Mouse (Mus musculus) forebrain, embryonic 11.5 days (tissue): ENCODE results near the gene Tmem63c. TPM values are rescaled to one million over a fixed set of nuclear protein-coding genes. Genes with fewer than 3 reads are reported as not detected.

Experiments used
- ATAC-seq: fragments of 200-750 bp; cut with Nextera tagmentation; replicated peaks from 2 replicates; pipeline ENCODE4 v1.8.0; 2017; ENCODE audit warnings: moderate TSS enrichment; ENCODE audit not compliant: low FRiP score
- DNase-seq: peaks from one replicate; pipeline ENCODE4 v3.0.0-alpha.2; 2017; ENCODE audit warnings: low spot score
- H3K27ac ChIP-seq: fragments of 300-500 bp; sonication (generic); 2 replicates; pipeline ENCODE4 v1.5.1; 2014; ENCODE audit warnings: low read depth, low read length
- H3K27me3 ChIP-seq: fragments of 300-500 bp; sonication (generic); 2 replicates; pipeline ENCODE4 v1.6.1; 2014; ENCODE audit warnings: mild to moderate bottlenecking, low read length, mixed read lengths; ENCODE audit not compliant: control insufficient read depth, insufficient read depth
- H3K36me3 ChIP-seq: fragments of 300-500 bp; sonication (generic); 2 replicates; pipeline ENCODE4 v1.6.1; 2014; ENCODE audit warnings: mild to moderate bottlenecking, low read length, moderate library complexity, mixed read lengths; ENCODE audit not compliant: control insufficient read depth, insufficient read depth
- H3K4me1 ChIP-seq: fragments of 300-500 bp; sonication (generic); replicated peaks from 2 replicates; pipeline ENCODE4 v1.6.1; 2014; ENCODE audit warnings: low read length, mixed read lengths; ENCODE audit not compliant: control insufficient read depth, insufficient read depth
- H3K4me2 ChIP-seq: fragments of 300-500 bp; sonication (generic); 2 replicates; pipeline ENCODE4 v1.6.1; 2014; ENCODE audit warnings: low read depth, mild to moderate bottlenecking, low read length, moderate library complexity, mixed read lengths; ENCODE audit not compliant: severe bottlenecking
- H3K4me3 ChIP-seq: fragments of 300-500 bp; sonication (generic); 2 replicates; pipeline ENCODE4 v1.5.1; 2014; ENCODE audit warnings: low read depth, low read length
- H3K9ac ChIP-seq: fragments of 300-500 bp; sonication (generic); 2 replicates; pipeline ENCODE4 v1.6.1; 2014; ENCODE audit warnings: low read length
- H3K9me3 ChIP-seq: fragments of 300-500 bp; sonication (generic); 2 replicates; pipeline ENCODE4 v1.6.1; 2016; ENCODE audit warnings: low read length, mixed read lengths; ENCODE audit not compliant: control insufficient read depth
- WGBS: fragments of 180-500 bp; shearing (Covaris S2); extraction: QIAGEN DNeasy Blood & Tissue Kit; methylation state at CpG from one replicate; pipeline ENCODE4 v1.1.7; 2014; 5-methylcytosine and 5-hydroxymethylcytosine counted together
- polyA plus RNA-seq: library from polyadenylated mRNA; unstranded; fragments of >200 nt; fragmentation: Nextera tagmentation; extraction: Ambion mirVana; gene quantifications from 2 replicates; pipeline ENCODE4 v1.2.1, GENCODE M21; 2014

Gene Tmem63c
- polyA plus RNA-seq, 1 experiment from 2014 or later, result 0.32 TPM

GRCm38 (mm10) chr12:86994776-86995175 is 26.4 kb upstream of the Tmem63c start:
- no peak for ATAC-seq
- no peak overlapping the region for H3K4me2 ChIP-seq

GRCm38 (mm10) chr12:86995931-86996330 is 25.2 kb upstream of the Tmem63c start:
- no peak overlapping the region for H3K9ac ChIP-seq
- 79% methylated on average over 6 of the region's 6 CpGs for WGBS
- H3K27ac ChIP-seq, result no peak overlapping the region
- no peak overlapping the region for H3K4me2 ChIP-seq
- H3K4me1 ChIP-seq, result 0 out of 2 replicates have a peak, but pooled peaks cover 4% of the 10 kb centered on the region
- H3K9me3 ChIP-seq, result no peaks in the 10 kb centered on the region
- H3K36me3 ChIP-seq, result no peaks in the 10 kb centered on the region
- no peak overlapping the region for H3K4me3 ChIP-seq
- ATAC-seq (no peak), DNase-seq (no peak)
- peaks cover 6% of the 10 kb centered on the region; the same call in 1 of the 2 replicates for H3K27me3 ChIP-seq

More at GRCm38 (mm10) chr12:86994776-86995175, 26.4 kb upstream of the Tmem63c start:
- Histone ChIP-seq H3K27ac (no peak overlapping the region), H3K4me1 (peaks cover 7% of the 10 kb centered on the region; the same call in 1 of the 2 replicates), H3K4me3 (no peak overlapping the region), H3K9me3 (no peaks in the 10 kb centered on the region), H3K9ac (no peak overlapping the region), H3K36me3 (no peaks in the 10 kb centered on the region), H3K27me3 (peaks cover 17% of the 10 kb centered on the region)
- WGBS, result 57% methylated on average over 3 of the region's 3 CpGs
- DNase-seq, result no peak

- Histone ChIP-seq H3K4me1 (no peaks in the 10 kb centered on the region), H3K9me3 (no peaks in the 10 kb centered on the region), H3K36me3 (no peaks in the 10 kb centered on the region), H3K27ac (no peak overlapping the region), H3K4me2 (no peak overlapping the region), H3K27me3 (no peaks in the 10 kb centered on the region), H3K9ac (no peak overlapping the region), H3K4me3 (no peak overlapping the region)
- DNase-seq (peak; percentile 30), ATAC-seq (no peak)
- WGBS, result 89% methylated on average over 4 of the region's 4 CpGs
Observed at GRCm38 (mm10) chr12:86998699-86999098, 22.4 kb upstream of the Tmem63c start.

- 76% methylated on average over 10 of the region's 10 CpGs for WGBS
- no peak overlapping the region for H3K4me3 ChIP-seq
- DNase-seq, result peak; percentile 42
- H3K9ac ChIP-seq, result no peak overlapping the region
- no peak overlapping the region for H3K27ac ChIP-seq
- H3K4me1 ChIP-seq, result no peaks in the 10 kb centered on the region
- H3K36me3 ChIP-seq, result no peaks in the 10 kb centered on the region
- H3K4me2 ChIP-seq, result no peak overlapping the region
- no peak for ATAC-seq
- H3K27me3 ChIP-seq, result no peaks in the 10 kb centered on the region
- H3K9me3 ChIP-seq, result no peaks in the 10 kb centered on the region
Observed at GRCm38 (mm10) chr12:86999283-86999820, 21.8 kb upstream of the Tmem63c start.

DNA sequence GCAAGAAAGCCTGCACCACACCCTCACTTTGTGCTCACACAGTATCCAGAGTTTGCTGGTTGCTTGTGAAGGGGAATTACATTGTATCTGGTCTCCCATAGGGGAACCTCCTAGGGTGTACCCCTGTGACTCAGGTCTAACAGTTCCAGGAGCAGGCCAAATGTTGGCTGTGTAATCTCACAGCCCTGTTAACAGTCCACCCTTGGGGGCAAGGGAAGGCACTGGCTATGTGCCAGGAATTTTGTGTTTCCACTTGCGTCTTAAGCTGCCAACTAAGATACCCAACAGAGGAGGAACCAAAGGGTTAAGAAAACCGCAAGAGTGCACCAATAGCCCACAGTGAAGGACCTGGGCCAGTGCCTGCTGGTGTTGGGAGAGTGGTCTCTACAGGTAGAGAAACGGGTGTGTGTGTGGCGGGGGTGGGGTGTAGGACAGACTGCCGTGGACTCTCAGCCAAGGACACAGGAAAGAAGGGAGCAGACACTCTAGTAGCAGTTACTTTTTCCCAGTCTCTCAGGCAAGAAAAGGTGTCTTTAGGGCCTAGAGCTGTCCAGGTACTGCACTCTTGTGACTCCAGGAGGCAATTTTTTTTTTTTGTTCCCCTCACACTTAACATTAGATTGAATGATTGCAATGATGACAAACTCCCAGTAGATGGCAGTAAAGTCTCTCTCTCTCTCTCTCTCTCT is 20.8 kb upstream of the Tmem63c start:
- Histone ChIP-seq H3K4me1 (no peaks in the 10 kb centered on the region), H3K27ac (no peak overlapping the region), H3K4me3 (no peak overlapping the region), H3K9me3 (no peaks in the 10 kb centered on the region), H3K4me2 (no peak overlapping the region), H3K9ac (no peak overlapping the region), H3K36me3 (no peaks in the 10 kb centered on the region), H3K27me3 (no peaks in the 10 kb centered on the region)
- WGBS, result 68% methylated on average over 5 of the region's 5 CpGs
- ATAC-seq, result no peak
- DNase-seq, result peak; percentile 49

- Histone ChIP-seq H3K9me3 (no peaks in the 10 kb centered on the region), H3K4me1 (no peaks in the 10 kb centered on the region), H3K27me3 (no peaks in the 10 kb centered on the region), H3K9ac (no peak overlapping the region), H3K4me2 (no peak overlapping the region), H3K4me3 (no peak overlapping the region), H3K27ac (no peak overlapping the region), H3K36me3 (no peaks in the 10 kb centered on the region)
- WGBS, result 53% methylated on average over 6 of the region's 6 CpGs
- ATAC-seq (peak; percentile 37), DNase-seq (peak; percentile 46)
Observed at GRCm38 (mm10) chr12:87000840-87001176, 20.3 kb upstream of the Tmem63c start.

GRCm38 (mm10) chr12:87002209-87002608 is 18.9 kb upstream of the Tmem63c start:
- Histone ChIP-seq H3K27ac (no peak overlapping the region), H3K4me1 (no peaks in the 10 kb centered on the region), H3K9me3 (no peaks in the 10 kb centered on the region), H3K4me3 (no peak overlapping the region), H3K9ac (no peak overlapping the region), H3K36me3 (no peaks in the 10 kb centered on the region), H3K27me3 (no peaks in the 10 kb centered on the region), H3K4me2 (no peak overlapping the region)
- DNase-seq, result peak; percentile 46
- no peak for ATAC-seq
- WGBS, result 63% methylated on average over 7 of the region's 7 CpGs

- H3K27me3 ChIP-seq, result no peaks in the 10 kb centered on the region
- no peak overlapping the region for H3K27ac ChIP-seq
- H3K4me2 ChIP-seq, result no peak overlapping the region
- H3K9ac ChIP-seq, result no peak overlapping the region
- H3K4me3 ChIP-seq, result no peak overlapping the region
- ATAC-seq (no peak), DNase-seq (peak; percentile 45)
- H3K9me3 ChIP-seq, result no peaks in the 10 kb centered on the region
- no peaks in the 10 kb centered on the region for H3K4me1 ChIP-seq
- no peaks in the 10 kb centered on the region for H3K36me3 ChIP-seq
- WGBS, result 81% methylated on average over 7 of the region's 7 CpGs
Observed at GRCm38 (mm10) chr12:87002815-87003214, 18.3 kb upstream of the Tmem63c start.

DNA sequence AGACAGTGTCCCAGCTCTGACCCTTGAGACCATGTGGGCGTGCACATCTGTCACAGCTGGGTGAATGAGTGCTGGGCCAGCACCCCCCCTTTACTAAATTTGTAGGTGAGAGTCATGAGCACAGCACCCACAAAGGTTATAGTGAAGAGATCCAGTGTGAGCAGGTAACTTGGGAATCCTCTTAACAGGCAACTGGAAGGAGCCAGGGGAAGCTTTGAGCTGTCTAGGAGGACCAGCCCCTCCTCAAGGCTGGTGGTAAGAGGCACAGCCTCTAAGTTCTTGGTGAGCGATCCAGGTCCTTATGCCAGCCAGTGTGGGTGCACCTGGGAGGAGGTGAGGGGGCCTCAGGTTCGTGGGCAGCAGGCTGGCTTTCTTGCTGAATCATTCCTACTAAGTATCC is 17.5 kb upstream of the Tmem63c start:
- 51% methylated on average over 3 of the region's 3 CpGs for WGBS
- no peak for DNase-seq

More for the DNA sequence above, 17.5 kb upstream of the Tmem63c start:
- Histone ChIP-seq H3K9ac (no peak overlapping the region), H3K27ac (no peak overlapping the region), H3K36me3 (no peaks in the 10 kb centered on the region), H3K4me1 (no peaks in the 10 kb centered on the region), H3K4me3 (no peak overlapping the region), H3K27me3 (no peaks in the 10 kb centered on the region), H3K9me3 (no peaks in the 10 kb centered on the region), H3K4me2 (no peak overlapping the region)
- ATAC-seq, result no peak
